Mouse (Mus musculus): ENCODE measurements around the gene Tlr9.

GRCm38 (mm10) chr9:106235194-106235830, 12.9 kb downstream of the Tlr9 start:
- TF ChIP-seq CTCF (IDR thresholded peaks at IDR 0.05) (no peak), EP300 (IDR thresholded peaks at IDR 0.05) (no peak)
